Mouse (Mus musculus): Measurements from ENCODE around the gene Olfml2a.

DNA sequence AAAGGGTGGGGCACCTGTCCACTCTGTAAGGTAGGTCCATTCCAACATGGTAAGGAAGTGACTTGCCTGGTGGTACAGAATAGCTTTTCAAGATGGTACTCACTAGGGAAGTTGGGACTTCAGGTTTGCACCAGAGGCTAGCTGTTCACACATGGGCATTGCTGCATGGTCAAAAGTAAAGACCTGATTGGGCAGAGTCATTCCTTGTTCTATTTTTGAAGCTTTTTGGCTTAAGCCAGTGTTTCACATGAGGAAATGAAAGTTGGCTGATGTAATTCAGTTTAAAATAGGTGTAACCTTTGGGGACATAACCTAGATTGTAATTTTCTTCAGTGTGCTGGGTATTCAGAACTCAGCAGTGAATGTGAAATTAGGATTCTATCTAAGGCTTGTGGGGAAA, 79.5 kb downstream of the Olfml2a start:
- TF ChIP-seq FLI1 (IDR thresholded peaks at IDR 0.05; ENCODE audit: low read length) (no peak), GATA1 (IDR thresholded peaks at IDR 0.05; ENCODE audit: borderline replicate concordance, low read length) (no peak)
